Mouse (Mus musculus) testis, postnatal 10 days (tissue): ENCODE measurements around the gene Gm3636.
"Not testable (repeated sequence)": the region's sequence is repeated elsewhere in the genome, so short reads cannot be mapped to it uniquely, and the experiment has no call there.

Experiments used
- DNase-seq: peaks from one replicate; pipeline ENCODE4 v3.0.0; 2021; ENCODE audit warnings: low spot score

The Gm3636 gene

GRCm38 (mm10) chr14:6742232-6742631, at the start of gene Gm3636:
TSS of gene Gm3636 (minus strand) at chr14:6742332.
- not testable (repeated sequence) for DNase-seq

- DNase-seq: not testable (repeated sequence)
Observed at GRCm38 (mm10) chr14:6774311-6774710, 32.2 kb upstream of the Gm3636 start, which contains the start of gene Gm8362. TSS of gene Gm8362 (minus strand) at chr14:6774411.

- DNase-seq: not testable (repeated sequence)
Observed at GRCm38 (mm10) chr14:6757231-6757536, 15.1 kb upstream of the Gm3636 start.

GRCm38 (mm10) chr14:6756384-6757230, 14.5 kb upstream of the Gm3636 start:
- peak; percentile 34 for DNase-seq

- DNase-seq: not testable (repeated sequence)
Observed at GRCm38 (mm10) chr14:6720151-6720550, 22.0 kb downstream of the Gm3636 start, which contains the start of gene Gm8050. TSS of gene Gm8050 (minus strand) at chr14:6720251.
